Mouse (Mus musculus) forebrain, embryonic 13.5 days (tissue): ENCODE data around the gene Col25a1. TPM values are rescaled to one million over a fixed set of nuclear protein-coding genes. Genes with fewer than 3 reads are reported as not detected.

Experiments used
- ATAC-seq: fragments of 200-750 bp; cut with Nextera tagmentation; 2 replicates; pipeline ENCODE4 v1.8.0; 2017
- H3K27ac ChIP-seq: fragments of 300-500 bp; sonication (generic); 2 replicates; pipeline ENCODE4 v1.5.1; 2015; ENCODE audit warnings: inconsistent platforms, mild to moderate bottlenecking, moderate library complexity
- H3K27me3 ChIP-seq: fragments of 300-500 bp; sonication (generic); 2 replicates; pipeline ENCODE4 v1.6.1; 2015; ENCODE audit warnings: mild to moderate bottlenecking, inconsistent platforms
- H3K36me3 ChIP-seq: fragments of 300-500 bp; sonication (generic); 2 replicates; pipeline ENCODE4 v1.6.1; 2015; ENCODE audit warnings: mild to moderate bottlenecking, inconsistent platforms; ENCODE audit not compliant: poor library complexity, severe bottlenecking
- H3K4me1 ChIP-seq: fragments of 300-500 bp; sonication (generic); 2 replicates; pipeline ENCODE4 v1.6.1; 2015; ENCODE audit warnings: inconsistent platforms
- H3K4me2 ChIP-seq: fragments of 300-500 bp; sonication (generic); 2 replicates; pipeline ENCODE4 v1.6.1; 2015; ENCODE audit warnings: inconsistent platforms, mild to moderate bottlenecking, moderate library complexity
- H3K4me3 ChIP-seq: fragments of 300-500 bp; sonication (generic); 2 replicates; pipeline ENCODE4 v1.5.1; 2015; ENCODE audit warnings: mild to moderate bottlenecking, inconsistent platforms
- H3K9ac ChIP-seq: fragments of 300-500 bp; sonication (generic); 2 replicates; pipeline ENCODE4 v1.6.1; 2015; ENCODE audit warnings: mild to moderate bottlenecking, inconsistent platforms
- H3K9me3 ChIP-seq: fragments of 300-500 bp; sonication (generic); replicated peaks from 2 replicates; pipeline ENCODE4 v1.6.1; 2016; ENCODE audit warnings: inconsistent platforms
- WGBS: fragments of 180-500 bp; shearing (Covaris S2); methylation state at CpG from one replicate; pipeline ENCODE4 v1.1.7; 2015; 5-methylcytosine and 5-hydroxymethylcytosine counted together
- polyA plus RNA-seq: library from polyadenylated mRNA; unstranded; fragments of >200 nt; fragmentation: Nextera tagmentation; extraction: Ambion mirVana; gene quantifications from 2 replicates; pipeline ENCODE4 v1.2.1, GENCODE M21; 2015

Col25a1 gene
- polyA plus RNA-seq, 1 experiment from 2014 or later: 2.2 TPM

GRCm38 (mm10) chr3:130620517-130621146 lies 489.3 kb downstream of the Col25a1 start:
- 56% methylated on average over 12 of the region's 12 CpGs for WGBS
- peaks cover 16% of the 10 kb centered on the region for H3K4me1 ChIP-seq
- ATAC-seq: peak; percentile 38; the same call in 1 of the 2 replicates
- peaks cover 3% of the 10 kb centered on the region; the same call in 1 of the 2 replicates for H3K27me3 ChIP-seq
- H3K9me3 ChIP-seq: no peaks in the 10 kb centered on the region
- no peak overlapping the region for H3K27ac ChIP-seq
- no peak overlapping the region for H3K4me3 ChIP-seq
- H3K9ac ChIP-seq: no peak overlapping the region
- H3K4me2 ChIP-seq: no peak overlapping the region
- no peaks in the 10 kb centered on the region for H3K36me3 ChIP-seq

GRCm38 (mm10) chr3:130628358-130628757 lies 497.1 kb downstream of the Col25a1 start:
- WGBS: 93% methylated on average over 5 of the region's 5 CpGs

GRCm38 (mm10) chr3:130633859-130634258 lies 502.6 kb downstream of the Col25a1 start:
- no peaks in the 10 kb centered on the region for H3K27me3 ChIP-seq
- no peak overlapping the region for H3K9ac ChIP-seq
- no peak for ATAC-seq
- H3K4me2 ChIP-seq: no peak overlapping the region
- WGBS: 79% methylated on average over 5 of the region's 5 CpGs
- H3K4me3 ChIP-seq: no peak overlapping the region
- H3K27ac ChIP-seq: no peak overlapping the region
- no peaks in the 10 kb centered on the region for H3K9me3 ChIP-seq
- H3K36me3 ChIP-seq: no peaks in the 10 kb centered on the region
- H3K4me1 ChIP-seq: no peaks in the 10 kb centered on the region

More at GRCm38 (mm10) chr3:130628358-130628757, 497.1 kb downstream of the Col25a1 start:
- H3K27ac ChIP-seq: no peak overlapping the region
- H3K9ac ChIP-seq: no peak overlapping the region
- H3K9me3 ChIP-seq: no peaks in the 10 kb centered on the region; the same call in 1 of the 2 replicates
- no peaks in the 10 kb centered on the region for H3K4me1 ChIP-seq
- H3K4me3 ChIP-seq: no peak overlapping the region
- no peaks in the 10 kb centered on the region for H3K36me3 ChIP-seq
- no peak overlapping the region for H3K4me2 ChIP-seq
- H3K27me3 ChIP-seq: no peaks in the 10 kb centered on the region
- ATAC-seq: no peak

DNA sequence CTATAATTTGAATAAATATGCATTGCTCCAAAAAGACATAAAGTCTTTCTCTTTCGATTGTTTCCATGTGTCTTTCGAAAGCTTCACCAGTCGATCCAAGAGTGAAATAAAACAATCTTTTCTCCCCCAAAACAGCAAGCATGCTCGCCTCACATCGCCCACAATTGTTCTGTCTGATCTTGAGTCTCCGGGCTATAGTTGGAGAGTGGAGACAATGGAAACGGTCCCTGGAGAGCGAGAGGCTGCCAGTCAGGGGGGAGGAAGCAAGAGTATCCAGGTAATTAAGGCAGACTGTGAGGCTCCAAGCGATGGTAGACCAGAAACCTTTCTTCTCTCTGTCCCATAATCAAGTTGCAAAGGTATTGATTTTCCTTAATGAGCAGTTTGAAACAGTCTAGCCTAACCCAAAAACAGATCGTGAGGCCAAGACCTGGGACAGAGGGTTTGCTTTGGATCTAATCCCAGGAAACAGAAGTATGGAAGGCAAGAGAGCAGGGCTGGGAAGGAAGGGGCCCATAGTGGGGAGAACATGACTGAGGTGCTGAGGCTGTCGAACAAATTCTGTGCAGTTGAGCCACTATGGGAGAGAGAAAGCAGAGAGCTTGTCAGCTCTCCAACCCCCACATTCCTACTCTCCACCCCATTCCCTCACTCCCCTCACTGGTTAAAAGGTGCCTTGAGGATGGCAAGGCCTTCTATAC lies 515.0 kb downstream of the Col25a1 start:
- Histone ChIP-seq H3K27me3 (no peaks in the 10 kb centered on the region), H3K27ac (no peak overlapping the region), H3K4me2 (no peak overlapping the region), H3K36me3 (no peaks in the 10 kb centered on the region), H3K4me1 (0 out of 2 replicates have a peak, but pooled peaks cover 2% of the 10 kb centered on the region), H3K4me3 (no peak overlapping the region), H3K9ac (no peak overlapping the region), H3K9me3 (no peaks in the 10 kb centered on the region)
- no peak for ATAC-seq
- 64% methylated on average over 11 of the region's 11 CpGs for WGBS

Other genes starting within 250 kb of the Col25a1 start
- 43.6 and 44.8 TPM in 2 replicates for gene Casp6, start 230.1 kb upstream of the Col25a1 start, polyA plus RNA-seq
- gene Mcub, start 161.3 kb upstream of the Col25a1 start, polyA plus RNA-seq: 3.9 and 6.7 TPM in 2 replicates
- 23.9 and 29.1 TPM in 2 replicates for gene Sec24b, start 69.9 kb upstream of the Col25a1 start, polyA plus RNA-seq